Mouse (Mus musculus): Measurements from ENCODE around the gene Myrf.
"Not testable (repeated sequence)": the region's sequence is repeated elsewhere in the genome, so short reads cannot be mapped to it uniquely, and the experiment has no call there.

Gene Myrf

DNA sequence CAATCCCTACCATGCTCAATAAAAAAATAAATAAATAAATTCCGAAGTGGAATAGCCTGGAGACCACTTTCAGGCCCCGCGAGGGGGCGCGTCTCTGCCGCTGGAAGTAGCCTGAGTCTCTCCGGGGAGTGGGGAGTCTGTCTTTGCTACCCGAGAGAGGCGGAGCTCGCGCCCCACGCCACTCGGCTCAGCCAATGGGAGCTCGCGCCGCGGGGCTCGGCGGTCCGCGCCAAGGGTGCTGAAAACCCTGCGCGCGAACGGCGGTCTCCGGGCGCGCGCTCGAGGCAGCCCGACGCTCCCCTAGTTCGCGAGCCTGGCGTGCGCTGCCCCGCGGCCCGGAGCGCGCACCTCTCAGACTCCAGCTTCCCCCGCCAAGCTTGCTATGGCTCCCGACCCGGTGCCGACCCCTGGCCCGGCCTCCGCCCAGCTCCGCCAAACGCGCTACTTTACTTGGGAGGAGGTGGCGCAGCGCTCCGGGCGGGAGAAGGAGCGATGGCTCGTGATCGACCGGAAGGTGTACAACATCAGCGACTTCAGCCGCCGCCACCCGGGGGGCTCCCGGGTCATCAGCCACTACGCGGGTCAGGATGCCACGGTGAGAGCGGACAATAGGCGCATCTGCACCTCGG is 57.8 kb downstream of the Myrf start, which contains the start of gene Fads1:
Gene Fads1 (plus strand): TSS at position 219 of the 629 bp plus-strand sequence.
- peak; percentile 89 to 92 for DNase-seq (ENCODE audit: low spot score in 2 of 2)

DNA sequence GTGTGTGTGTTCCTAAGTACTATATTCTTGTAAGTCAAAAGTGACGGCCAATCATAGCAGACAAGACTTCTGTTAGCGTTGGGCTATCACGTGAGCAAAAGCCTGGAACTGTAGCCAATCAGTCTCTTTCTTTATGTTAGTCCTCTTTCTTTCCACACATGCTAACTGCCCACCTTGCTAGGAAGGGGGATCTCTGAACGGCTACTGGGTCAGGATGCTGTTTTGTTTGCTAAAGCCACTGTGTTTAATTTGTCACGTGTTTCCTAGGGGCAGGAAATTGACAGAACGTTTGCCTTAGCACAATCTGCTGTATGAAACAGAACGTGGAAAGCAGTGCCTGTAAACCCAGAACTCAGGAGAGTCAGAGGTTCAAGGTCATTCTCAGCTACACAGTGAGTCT is 58.4 kb downstream of the Myrf start:
- no peak for DNase-seq (ENCODE audit: low spot score in 2 of 2)

GRCm38 (mm10) chr19:10181225-10181624 is 59.3 kb downstream of the Myrf start:
- DNase-seq (ENCODE audit: low spot score in 2 of 2), result no peak

- DNase-seq (ENCODE audit: low spot score in 2 of 2), result no peak
Measured at GRCm38 (mm10) chr19:10176941-10177372, 63.6 kb downstream of the Myrf start.

DNA sequence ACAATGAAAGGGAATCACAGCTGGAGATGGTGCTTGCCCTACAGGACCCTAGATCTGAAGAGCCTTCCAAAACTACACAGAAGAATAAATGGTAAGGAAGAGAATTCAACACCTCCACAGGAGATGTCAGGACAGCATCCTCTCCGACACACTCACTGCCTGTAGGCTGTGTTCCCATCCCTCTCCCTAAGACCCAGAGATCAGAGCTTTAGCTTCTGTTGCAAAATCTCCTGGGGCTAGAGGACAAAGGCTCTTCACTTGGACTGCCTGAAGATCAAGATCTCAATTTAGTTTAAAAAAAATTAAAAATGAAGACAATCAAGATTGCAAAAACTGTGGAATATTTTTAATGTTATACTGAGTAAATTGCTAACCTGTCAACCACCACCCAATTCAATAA is 64.1 kb downstream of the Myrf start:
- DNase-seq (ENCODE audit: low spot score in 2 of 2), result no peak

GRCm38 (mm10) chr19:10174956-10175355 is 65.6 kb downstream of the Myrf start:
- DNase-seq (ENCODE audit: low spot score in 2 of 2), result no peak

GRCm38 (mm10) chr19:10173844-10174539 is 66.6 kb downstream of the Myrf start:
- DNase-seq (ENCODE audit: low spot score in 2 of 2), result peak in 1 of 2 experiments; percentile 34

DNA sequence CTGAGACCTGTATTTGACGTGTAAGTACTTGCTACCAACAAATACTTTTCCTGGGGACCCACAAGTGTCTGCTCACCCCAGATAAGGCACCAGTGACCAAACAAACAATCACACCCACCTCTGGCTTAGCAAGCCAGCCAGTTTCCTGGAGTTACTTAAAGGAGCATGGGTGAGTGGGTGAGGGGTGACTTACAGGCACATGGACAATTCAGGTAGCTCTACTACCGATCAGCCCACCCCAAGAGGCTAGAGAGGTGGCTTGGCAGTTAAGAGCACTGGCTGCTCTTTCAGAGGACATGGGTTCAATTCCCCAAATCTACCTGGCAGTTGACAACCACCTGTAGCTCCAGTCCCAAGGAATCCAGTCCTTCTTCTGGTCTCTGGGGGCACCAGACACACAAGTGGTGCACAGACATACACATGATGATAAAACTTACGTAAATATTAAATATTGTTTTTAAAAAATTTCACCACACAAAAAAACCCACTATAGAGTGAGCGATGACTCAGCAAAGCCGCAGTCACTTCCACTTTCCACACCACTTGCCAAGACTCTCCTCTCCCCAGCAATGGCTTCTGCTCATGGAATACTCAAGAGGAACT is 67.3 kb downstream of the Myrf start:
- peak; percentile 58 to 71 for DNase-seq (ENCODE audit: low spot score in 2 of 2)

DNA sequence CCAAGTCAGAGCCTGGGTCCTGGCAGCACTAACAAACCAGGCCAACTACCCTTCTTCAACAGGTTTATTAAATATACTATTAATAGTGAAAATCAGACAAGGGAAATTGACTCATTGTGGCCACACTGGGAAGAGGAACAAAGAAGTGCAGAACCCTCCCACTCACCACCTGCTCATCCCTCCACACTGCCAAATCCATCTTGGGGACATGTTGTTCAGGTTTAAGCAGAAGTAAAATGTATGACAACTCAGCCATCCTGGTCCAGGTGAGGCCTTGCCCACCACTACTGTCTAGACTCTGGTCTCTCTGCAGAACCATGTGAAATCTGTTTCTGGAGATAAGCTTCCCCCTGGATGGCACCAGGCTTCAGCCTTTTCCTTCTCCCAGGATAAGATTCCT is 68.7 kb downstream of the Myrf start:
- DNase-seq (ENCODE audit: low spot score in 2 of 2), result no peak

DNA sequence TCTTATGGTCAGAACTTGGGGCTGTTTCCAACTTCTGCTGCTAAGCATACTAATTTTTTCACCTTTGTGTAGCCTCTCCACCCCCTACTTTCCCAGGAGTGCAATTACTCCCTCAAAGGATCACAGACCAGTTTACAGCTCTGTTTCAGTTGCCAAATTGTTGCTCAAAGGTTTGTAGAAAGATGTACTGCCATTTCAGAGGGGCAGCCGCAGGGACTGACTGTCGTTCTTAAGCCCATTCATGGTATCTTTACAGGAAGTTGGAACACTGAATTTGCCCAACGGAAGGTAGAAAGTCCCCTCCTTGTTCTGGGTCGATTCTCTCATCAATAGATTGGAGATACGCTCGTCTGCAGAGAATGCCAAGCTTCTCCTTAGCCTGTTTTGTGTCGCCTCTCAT is 69.2 kb downstream of the Myrf start:
- no peak for DNase-seq (ENCODE audit: low spot score in 2 of 2)

DNA sequence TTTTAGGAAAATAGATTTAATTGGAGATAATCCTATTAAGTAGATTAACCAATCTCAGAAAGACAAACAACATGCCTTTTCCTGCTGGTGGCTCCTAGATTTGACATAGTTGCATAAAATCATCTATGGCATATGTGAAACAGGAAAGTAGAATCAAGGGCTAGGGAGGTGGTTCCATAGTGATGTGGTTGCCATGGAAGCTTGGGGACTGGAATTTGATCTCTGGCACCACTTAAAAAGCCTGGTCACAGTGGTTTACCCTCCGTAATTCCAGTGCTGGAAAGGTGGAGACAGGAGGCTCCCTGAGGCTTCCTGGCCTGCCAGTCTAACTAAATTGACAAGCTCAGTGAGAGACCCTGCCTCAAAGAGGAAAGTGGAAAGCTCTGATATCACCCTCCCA is 70.1 kb downstream of the Myrf start:
- DNase-seq (ENCODE audit: low spot score in 2 of 2), result no peak

DNA sequence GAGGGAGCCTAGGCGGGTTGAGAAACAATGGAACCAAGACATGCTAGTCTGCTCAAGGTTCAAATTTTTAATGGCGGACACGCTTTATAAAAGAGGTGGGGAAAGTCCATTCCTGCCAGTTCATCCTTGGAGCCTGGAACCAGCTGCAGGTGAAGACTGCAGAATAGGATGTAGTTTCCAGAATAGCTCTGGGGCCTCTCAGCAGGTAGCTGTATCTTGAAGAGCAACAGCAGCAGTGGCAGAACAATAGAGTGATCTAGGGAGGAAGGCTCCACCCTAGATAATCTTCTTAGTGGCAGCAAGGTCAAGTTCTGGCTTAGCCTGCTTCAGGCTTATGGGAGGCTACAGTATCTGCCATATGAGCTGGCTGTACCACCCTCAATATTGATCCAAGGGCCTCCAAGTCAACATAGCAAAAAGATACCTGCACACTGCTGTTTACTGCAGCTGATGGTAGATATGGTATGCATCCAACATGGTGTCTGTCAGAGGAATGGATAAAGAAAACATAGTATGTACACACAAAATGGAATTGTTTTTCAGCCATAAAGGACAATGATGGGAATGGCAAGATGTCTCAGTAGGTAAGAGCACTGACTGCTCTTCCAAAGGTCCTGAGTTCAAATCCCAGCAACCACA is 70.7 kb downstream of the Myrf start:
- not testable (repeated sequence) for DNase-seq (ENCODE audit: low spot score in 2 of 2)

- no peak for DNase-seq (ENCODE audit: low spot score in 2 of 2)
Measured at GRCm38 (mm10) chr19:10169179-10169578, 71.4 kb downstream of the Myrf start.

DNA sequence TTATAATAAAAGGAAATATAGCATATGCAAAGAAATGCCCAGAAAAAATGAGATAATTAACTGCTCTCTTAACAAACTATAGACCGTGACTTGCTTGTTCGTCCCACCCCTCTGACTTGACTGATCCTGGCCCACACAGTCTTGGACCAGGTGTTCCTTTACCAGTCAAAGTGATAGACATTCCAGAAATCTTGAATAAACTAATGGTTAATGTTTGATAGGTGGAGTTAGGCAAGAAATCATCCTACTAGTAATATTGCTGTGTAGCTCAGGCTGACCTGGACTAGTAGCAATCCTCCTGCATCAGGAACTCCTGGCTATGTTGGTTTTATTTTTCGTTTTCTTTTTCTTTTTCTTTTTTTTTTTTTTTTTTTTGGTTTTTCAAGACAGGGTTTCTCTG is 72.1 kb downstream of the Myrf start:
- no peak for DNase-seq (ENCODE audit: low spot score in 2 of 2)

- no peak for DNase-seq (ENCODE audit: low spot score in 2 of 2)
Measured at GRCm38 (mm10) chr19:10167951-10168350, 72.6 kb downstream of the Myrf start.

GRCm38 (mm10) chr19:10167112-10167511 is 73.4 kb downstream of the Myrf start:
- DNase-seq (ENCODE audit: low spot score in 2 of 2), result no peak

- not testable (repeated sequence) for DNase-seq (ENCODE audit: low spot score in 2 of 2)
Measured at GRCm38 (mm10) chr19:10165928-10166327, 74.6 kb downstream of the Myrf start.

DNA sequence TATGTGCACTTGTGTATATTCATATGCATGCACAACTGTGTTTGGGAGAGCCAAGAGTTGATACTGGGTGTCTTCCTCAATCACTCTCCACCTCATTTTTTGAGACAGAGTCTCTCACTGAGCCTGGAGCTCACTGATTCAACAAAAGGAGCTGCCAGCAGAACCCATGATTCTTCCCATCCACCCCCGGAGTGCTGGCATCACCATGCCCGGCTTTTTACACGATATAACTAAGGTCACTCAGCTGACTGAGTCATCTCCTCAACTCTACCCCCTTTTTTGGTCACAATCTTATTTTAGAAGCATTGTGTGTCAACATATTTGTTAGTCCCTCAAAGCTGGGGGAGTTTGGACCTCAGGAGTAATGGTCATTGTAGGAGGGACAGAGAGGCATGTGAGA is 76.7 kb downstream of the Myrf start:
- no peak for DNase-seq (ENCODE audit: low spot score in 2 of 2)
